17 mouse cellular contexts compared by ENCODE assay signal in genomic region chr4:102620179-102620910, GRCm38 (mm10).
DNase-seq lines count a peak whose midpoint lies in the region; ATAC-seq and TF ChIP-seq lines count a peak whose summit lies in the region.
"Had no signal": no experiment of that assay in that cellular context is flagged by ENCODE, and none has a peak within 500 bp of the region (broad histone marks: within the 10 kb centered on the region; RNA-seq: fewer than 3 reads in every experiment).

No protein-coding gene starts in this region.

- H3K27me3 ChIP-seq in hindbrain, embryonic 16.5 days (replicated peaks; ENCODE audit: control insufficient read depth, insufficient read depth, low read length): no peaks in the 10 kb centered on the region
- H3K27me3 ChIP-seq in hindbrain, embryonic 13.5 days: no peaks in the 10 kb centered on the region
- no peaks in the 10 kb centered on the region for H3K27me3 ChIP-seq in midbrain, postnatal 0 days (ENCODE audit: insufficient read depth, low read length)
- no peaks in the 10 kb centered on the region for H3K27me3 ChIP-seq in kidney, embryonic 16.5 days (ENCODE audit: insufficient read depth, low read length)
- H3K27me3 ChIP-seq: intestine, embryonic 15.5 days; limb, embryonic 12.5 days; liver, embryonic 15.5 days; neural tube, embryonic 13.5 days had no signal

- H3K4me3 ChIP-seq in hindbrain, embryonic 16.5 days (ENCODE audit: low read length): no peak overlapping the region
- H3K4me3 ChIP-seq in hindbrain, embryonic 13.5 days: no peak overlapping the region
- H3K4me3 ChIP-seq in midbrain, postnatal 0 days (ENCODE audit: low read depth, low read length): no peak overlapping the region
- H3K4me3 ChIP-seq in kidney, embryonic 16.5 days (ENCODE audit: low read length): no peak overlapping the region
- H3K4me3 ChIP-seq: embryonic facial prominence, embryonic 13.5 days; intestine, embryonic 15.5 days; limb, embryonic 12.5 days; liver, embryonic 15.5 days; neural tube, embryonic 13.5 days had no signal

- H3K9me3 ChIP-seq in hindbrain, embryonic 16.5 days (ENCODE audit: control insufficient read depth, low read length): no peaks in the 10 kb centered on the region
- no peaks in the 10 kb centered on the region for H3K9me3 ChIP-seq in hindbrain, embryonic 13.5 days
- H3K9me3 ChIP-seq in midbrain, postnatal 0 days (ENCODE audit: low read length): no peaks in the 10 kb centered on the region
- no peaks in the 10 kb centered on the region for H3K9me3 ChIP-seq in kidney, embryonic 16.5 days (ENCODE audit: low read length)
- H3K9me3 ChIP-seq: embryonic facial prominence, embryonic 13.5 days; intestine, embryonic 15.5 days; limb, embryonic 12.5 days; liver, embryonic 15.5 days; neural tube, embryonic 13.5 days had no signal

- no peaks in the 10 kb centered on the region for H3K36me3 ChIP-seq in hindbrain, embryonic 16.5 days (ENCODE audit: control insufficient read depth, insufficient read depth, low read length)
- H3K36me3 ChIP-seq in hindbrain, embryonic 13.5 days: no peaks in the 10 kb centered on the region
- no peaks in the 10 kb centered on the region for H3K36me3 ChIP-seq in midbrain, postnatal 0 days (ENCODE audit: insufficient read depth, low read length)
- no peaks in the 10 kb centered on the region for H3K36me3 ChIP-seq in kidney, embryonic 16.5 days (ENCODE audit: insufficient read depth, low read length)
- H3K36me3 ChIP-seq: embryonic facial prominence, embryonic 13.5 days; intestine, embryonic 15.5 days; limb, embryonic 12.5 days; liver, embryonic 15.5 days; neural tube, embryonic 13.5 days had no signal

- peak; percentile 71 for ATAC-seq in hindbrain, embryonic 16.5 days
- ATAC-seq in hindbrain, embryonic 13.5 days (ENCODE audit: low FRiP score): no peak
- peak; percentile 75 for ATAC-seq in midbrain, postnatal 0 days (ENCODE audit: low FRiP score)
- ATAC-seq in kidney, embryonic 16.5 days (ENCODE audit: low FRiP score, low TSS enrichment): no peak
- ATAC-seq: intestine, embryonic 15.5 days had no signal

- 0 out of 2 replicates have a peak, but pooled peaks cover 2% of the 10 kb centered on the region for H3K4me1 ChIP-seq in hindbrain, embryonic 16.5 days (ENCODE audit: control insufficient read depth, insufficient read depth, low read depth, low read length)
- H3K4me1 ChIP-seq in hindbrain, embryonic 13.5 days (replicated peaks): no peaks in the 10 kb centered on the region
- H3K4me1 ChIP-seq in midbrain, postnatal 0 days (ENCODE audit: insufficient read depth, low read length): no peaks in the 10 kb centered on the region
- H3K4me1 ChIP-seq in kidney, embryonic 16.5 days (ENCODE audit: insufficient read depth, low read length): no peaks in the 10 kb centered on the region
- H3K4me1 ChIP-seq: embryonic facial prominence, embryonic 13.5 days; intestine, embryonic 15.5 days; limb, embryonic 12.5 days; liver, embryonic 15.5 days had no signal

- peak; percentile 11 for DNase-seq in cerebellum, adult 9-11 months
- DNase-seq in cerebellum, adult 8-10 months: no peak
- DNase-seq in right cerebral cortex, postnatal 4 days: peak; percentile 14
- no peak for DNase-seq in right cerebral cortex, adult 18-20 months
- peak; percentile 74 for DNase-seq in midbrain, postnatal 0 days (ENCODE audit: low spot score)
- DNase-seq: adrenal gland, postnatal 14 days; B cell, adult 2 months; kidney, postnatal 36 days; lung, postnatal 36 days had no signal

- 62% methylated on average over 4 of the region's 5 CpGs for WGBS in hindbrain, embryonic 16.5 days
- 53% methylated on average over 5 of the region's 5 CpGs for WGBS in hindbrain, embryonic 13.5 days
- WGBS in midbrain, postnatal 0 days: 58% methylated on average over 5 of the region's 5 CpGs
- 78% methylated on average over 4 of the region's 5 CpGs for WGBS in kidney, embryonic 16.5 days

- H3K27ac ChIP-seq in hindbrain, embryonic 16.5 days (ENCODE audit: low read depth, low read length): no peak overlapping the region
- H3K27ac ChIP-seq in hindbrain, embryonic 13.5 days: no peak overlapping the region
- no peak overlapping the region; the same call in 1 of the 2 replicates for H3K27ac ChIP-seq in midbrain, postnatal 0 days (ENCODE audit: low read depth, low read length)
- no peak overlapping the region for H3K27ac ChIP-seq in kidney, embryonic 16.5 days (ENCODE audit: low read length)
- H3K27ac ChIP-seq: embryonic facial prominence, embryonic 13.5 days; intestine, embryonic 15.5 days; limb, embryonic 12.5 days; liver, embryonic 15.5 days; neural tube, embryonic 13.5 days had no signal

- no peak for TF ChIP-seq CTCF in midbrain, postnatal 0 days (IDR thresholded peaks at IDR 0.05)

- no peak overlapping the region for H3K9ac ChIP-seq in hindbrain, embryonic 16.5 days (ENCODE audit: low read depth, low read length)
- no peak overlapping the region for H3K9ac ChIP-seq in hindbrain, embryonic 13.5 days
- no peak overlapping the region for H3K9ac ChIP-seq in midbrain, postnatal 0 days (replicated peaks; ENCODE audit: low read length, poor library complexity, severe bottlenecking)
- H3K9ac ChIP-seq in kidney, embryonic 16.5 days (replicated peaks; ENCODE audit: low read length): no peak overlapping the region
- H3K9ac ChIP-seq: embryonic facial prominence, embryonic 13.5 days; intestine, embryonic 15.5 days; limb, embryonic 12.5 days; liver, embryonic 15.5 days; neural tube, embryonic 13.5 days had no signal

- no peak overlapping the region for H3K4me2 ChIP-seq in hindbrain, embryonic 16.5 days (ENCODE audit: low read length)
- no peak overlapping the region for H3K4me2 ChIP-seq in hindbrain, embryonic 13.5 days
- no peak overlapping the region for H3K4me2 ChIP-seq in midbrain, postnatal 0 days (ENCODE audit: low read depth, low read length, poor library complexity, severe bottlenecking)
- no peak overlapping the region for H3K4me2 ChIP-seq in kidney, embryonic 16.5 days (replicated peaks; ENCODE audit: low read depth, low read length)
- H3K4me2 ChIP-seq: embryonic facial prominence, embryonic 13.5 days; intestine, embryonic 15.5 days; limb, embryonic 12.5 days; liver, embryonic 15.5 days; neural tube, embryonic 13.5 days had no signal

Comparison
In these comparisons a context has a peak if more than half of its experiments do, and no peak if none do; other contexts are left out.
1. DNase-seq: peak in cerebellum, adult 9-11 months (single experiment), right cerebral cortex, postnatal 4 days (single experiment) and midbrain, postnatal 0 days (single experiment); none in cerebellum, adult 8-10 months (single experiment) and right cerebral cortex, adult 18-20 months (single experiment).
2. ATAC-seq: peak in hindbrain, embryonic 16.5 days (single experiment) and midbrain, postnatal 0 days (single experiment); none in hindbrain, embryonic 13.5 days (single experiment) and kidney, embryonic 16.5 days (single experiment).